Mouse (Mus musculus) large intestine, adult 2 months (tissue): ENCODE results near the gene Colca2. TPM values are rescaled to one million over a fixed set of nuclear protein-coding genes. Genes with fewer than 3 reads are reported as not detected.

Experiments used
- DNase-seq: peaks from one replicate; pipeline ENCODE4 v3.0.0-alpha.2; 2012; ENCODE audit warnings: low read depth, low spot score
- WGBS: fragments of 180-500 bp; shearing (Covaris S2); methylation state at CpG from one replicate; pipeline ENCODE4 v1.1.7; 2018; 5-methylcytosine and 5-hydroxymethylcytosine counted together
- polyA plus RNA-seq: library from polyadenylated mRNA; depleted of rRNA; stranded (reverse); fragments of >200 nt; gene quantifications from 2 replicates; pipeline ENCODE4 v1.2.3, GENCODE M21; 2012; rRNA removed

Gene Colca2
- polyA plus RNA-seq, 1 experiment = 5.0 TPM

GRCm38 (mm10) chr9:51274678-51275077 is 3.7 kb downstream of the Colca2 start:
- 16% methylated on average over 4 of the region's 4 CpGs for WGBS
- DNase-seq = no peak

- 59% methylated on average over 9 of the region's 9 CpGs for WGBS
- DNase-seq = no peak
Measured at GRCm38 (mm10) chr9:51273581-51274154, 4.7 kb downstream of the Colca2 start.

- no peak for DNase-seq
- 28% methylated on average over 5 of the region's 5 CpGs for WGBS
Measured at GRCm38 (mm10) chr9:51272102-51272501, 6.3 kb downstream of the Colca2 start.

- DNase-seq = no peak
- 41% methylated on average over 8 of the region's 8 CpGs for WGBS
Measured at GRCm38 (mm10) chr9:51271073-51271472, 7.3 kb downstream of the Colca2 start.

- DNase-seq = no peak
- WGBS = 70% methylated on average over 5 of the region's 5 CpGs
Measured at GRCm38 (mm10) chr9:51268852-51269251, 9.5 kb downstream of the Colca2 start.

- 94% methylated on average over 5 of the region's 5 CpGs for WGBS
- DNase-seq = no peak
Measured at GRCm38 (mm10) chr9:51258426-51258825, 19.9 kb downstream of the Colca2 start.

GRCm38 (mm10) chr9:51256780-51257502 is 21.4 kb downstream of the Colca2 start:
- no peak for DNase-seq
- 26% methylated on average over 4 of the region's 4 CpGs for WGBS

DNA sequence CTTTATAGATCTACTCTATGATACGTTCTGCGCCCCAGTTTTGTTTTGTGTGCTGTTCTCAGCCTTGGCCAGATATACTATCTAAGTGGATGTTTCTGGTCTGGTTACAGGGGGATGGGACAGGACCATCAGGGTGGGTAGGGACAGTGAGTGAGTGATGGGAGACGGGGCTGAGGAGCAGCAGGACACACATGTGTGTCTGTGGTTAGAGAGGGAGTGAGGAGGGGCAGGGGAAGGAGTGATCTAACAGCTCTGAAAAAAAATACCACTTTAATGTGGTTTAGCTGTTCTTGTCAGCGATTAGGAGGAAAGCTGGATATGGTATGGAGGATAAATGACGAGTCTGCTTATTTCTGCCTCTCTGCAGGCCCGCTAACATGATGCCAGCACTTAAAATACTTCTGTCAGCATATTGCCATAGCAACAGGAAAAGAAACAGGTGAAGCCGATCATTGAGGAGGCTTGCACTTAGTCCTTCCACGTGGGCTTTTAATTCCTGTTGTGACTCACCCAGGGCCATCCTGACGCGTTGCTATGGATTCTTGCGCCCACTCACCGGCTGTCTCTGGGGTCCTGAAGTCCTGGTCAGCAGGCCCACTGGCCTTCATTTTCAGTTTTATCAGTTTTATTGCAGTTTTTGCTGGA is 39.5 kb downstream of the Colca2 start:
- DNase-seq = no peak
- WGBS = 58% methylated on average over 12 of the region's 12 CpGs

DNA sequence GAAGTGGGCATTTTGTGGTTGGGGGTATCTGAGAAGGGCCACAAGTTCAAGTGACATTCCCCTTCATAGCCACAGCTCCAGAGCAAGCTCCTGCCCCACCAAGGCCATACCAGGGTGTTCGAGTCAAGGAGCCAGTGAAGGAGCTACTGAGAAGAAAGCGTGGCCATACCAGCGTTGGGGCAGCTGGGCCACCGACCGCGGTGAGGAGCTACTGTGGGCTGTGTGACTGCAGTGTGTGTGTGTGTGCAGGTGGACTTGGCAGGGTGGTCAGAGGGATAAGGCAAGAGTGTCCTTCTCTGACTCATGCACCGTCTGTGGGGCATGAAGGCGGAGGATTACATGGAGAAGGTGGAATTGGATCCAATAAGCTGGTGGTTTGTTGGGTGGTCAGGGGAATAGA is 46.2 kb downstream of the Colca2 start:
- no peak for DNase-seq
- 97% methylated on average over 8 of the region's 8 CpGs for WGBS

GRCm38 (mm10) chr9:51230701-51231389 is 47.5 kb downstream of the Colca2 start:
- 35% methylated on average over 4 of the region's 4 CpGs for WGBS
- no peak for DNase-seq

DNA sequence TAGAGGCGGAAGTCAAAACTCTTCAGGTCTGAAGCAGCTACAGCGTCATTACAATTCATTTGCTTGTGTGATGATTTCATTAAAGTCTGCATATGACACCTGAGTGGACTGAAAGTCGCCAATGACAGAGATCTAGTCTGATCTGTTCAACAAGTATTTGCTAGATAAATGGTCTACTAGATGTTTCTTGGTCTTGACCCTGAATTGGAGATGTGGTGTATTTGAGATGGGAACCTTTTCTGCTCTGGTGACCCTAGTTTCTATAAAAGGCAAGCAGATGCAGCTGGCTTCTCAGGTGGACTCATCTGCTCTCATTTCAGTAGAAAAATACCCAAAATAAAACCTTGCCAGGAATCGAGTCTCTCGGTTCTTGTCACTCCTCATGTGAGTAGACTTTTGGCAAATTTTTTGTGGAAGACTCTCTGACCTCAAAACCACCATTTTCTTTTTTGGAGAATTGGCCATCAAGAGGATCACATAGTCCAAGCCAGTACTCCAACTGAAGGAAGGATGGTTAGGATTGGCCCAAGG is 52.7 kb downstream of the Colca2 start:
- 89% methylated on average over 5 of the region's 5 CpGs for WGBS
- no peak for DNase-seq

Other genes with a start within 250 kb of the Colca2 start
- not detected in 2 replicates for gene Btg4, start 217.7 kb downstream of the Colca2 start, polyA plus RNA-seq
- gene Layn, start 201.5 kb downstream of the Colca2 start, polyA plus RNA-seq = 0.31 and 0.80 TPM in 2 replicates
- not detected in 2 replicates for gene 4833427G06Rik, start 176.5 kb downstream of the Colca2 start, polyA plus RNA-seq
- 0.48 and 0.55 TPM in 2 replicates for gene Gm32742, start 113.1 kb downstream of the Colca2 start, polyA plus RNA-seq
- gene Pou2af1, start 64.9 kb downstream of the Colca2 start, polyA plus RNA-seq = 20.6 and 25.1 TPM in 2 replicates
- gene 1810046K07Rik, start 50.3 kb upstream of the Colca2 start, polyA plus RNA-seq = 3.7 and 15.2 TPM in 2 replicates